Mouse (Mus musculus) B cell, adult 2 months (primary cell): ENCODE measurements around the gene P2rx7.

Experiments used
- DNase-seq, 2 experiments: peaks; one replicate each; pipeline ENCODE4 v3.0.0; 2022

The P2rx7 gene

GRCm38 (mm10) chr5:122647256-122647924 is 3.7 kb downstream of the P2rx7 start:
- peak; percentile 22 for DNase-seq

- peak; percentile 30 to 37 for DNase-seq
These were observed 4.3 kb downstream of the P2rx7 start for GRCm38 (mm10) chr5:122647952-122648374.

- no peak for DNase-seq
These were observed 5.6 kb downstream of the P2rx7 start for GRCm38 (mm10) chr5:122649264-122649663.

GRCm38 (mm10) chr5:122650100-122650499 is 6.4 kb downstream of the P2rx7 start:
- DNase-seq: no peak

GRCm38 (mm10) chr5:122652506-122652905 is 8.8 kb downstream of the P2rx7 start:
- no peak for DNase-seq

- no peak for DNase-seq
These were observed 9.4 kb downstream of the P2rx7 start for GRCm38 (mm10) chr5:122653112-122653445.

- DNase-seq: peak; percentile 43 to 47
These were observed 9.9 kb downstream of the P2rx7 start for GRCm38 (mm10) chr5:122653446-122654267.

GRCm38 (mm10) chr5:122654268-122654573 is 10.5 kb downstream of the P2rx7 start:
- no peak for DNase-seq

GRCm38 (mm10) chr5:122656808-122657207 is 13.1 kb downstream of the P2rx7 start:
- no peak for DNase-seq

- no peak for DNase-seq
These were observed 18.8 kb downstream of the P2rx7 start for GRCm38 (mm10) chr5:122662501-122662900.

GRCm38 (mm10) chr5:122665036-122665435 is 21.3 kb downstream of the P2rx7 start:
- DNase-seq: no peak

GRCm38 (mm10) chr5:122668981-122669897 is 25.5 kb downstream of the P2rx7 start:
- no peak for DNase-seq

GRCm38 (mm10) chr5:122671641-122672040 is 27.9 kb downstream of the P2rx7 start:
- DNase-seq: peak; percentile 49 to 59

- DNase-seq: no peak
These were observed 28.6 kb downstream of the P2rx7 start for GRCm38 (mm10) chr5:122672298-122672697.

- no peak for DNase-seq
These were observed 32.3 kb downstream of the P2rx7 start for GRCm38 (mm10) chr5:122676002-122676401.

GRCm38 (mm10) chr5:122677983-122678382 is 34.3 kb downstream of the P2rx7 start:
- DNase-seq: no peak

GRCm38 (mm10) chr5:122679881-122680280 is 36.2 kb downstream of the P2rx7 start:
- no peak for DNase-seq

- no peak for DNase-seq
These were observed 37.6 kb downstream of the P2rx7 start for GRCm38 (mm10) chr5:122681276-122681675.

- DNase-seq: peak; percentile 59 to 65
These were observed 40.2 kb downstream of the P2rx7 start for GRCm38 (mm10) chr5:122683926-122684325.

- no peak for DNase-seq
These were observed 43.7 kb downstream of the P2rx7 start for GRCm38 (mm10) chr5:122687391-122687790.

GRCm38 (mm10) chr5:122689153-122689552 is 45.4 kb downstream of the P2rx7 start:
- DNase-seq: no peak

- DNase-seq: no peak
These were observed 46.8 kb downstream of the P2rx7 start for GRCm38 (mm10) chr5:122690486-122690885.

- no peak for DNase-seq
These were observed 49.9 kb downstream of the P2rx7 start for GRCm38 (mm10) chr5:122693431-122694207.
